Mouse (Mus musculus) testis, adult 2 months (tissue): ENCODE measurements around the gene Drg2.

Experiments
- CTCF ChIP-seq: fragments of 200-500 bp; IDR thresholded peaks from 2 replicates; pipeline ENCODE4 v1.5.1; 2012; ENCODE audit warnings: low read depth, mild to moderate bottlenecking, inconsistent platforms, low read length, moderate library complexity; ENCODE audit not compliant: control insufficient read depth, insufficient read depth, insufficient replicate concordance
- POLR2A ChIP-seq: fragments of 200-500 bp; IDR thresholded peaks from 2 replicates; pipeline ENCODE4 v1.6.1; 2012; ENCODE audit warnings: low read depth, mild to moderate bottlenecking, inconsistent platforms, low read length, moderate library complexity; ENCODE audit not compliant: control insufficient read depth

DNA sequence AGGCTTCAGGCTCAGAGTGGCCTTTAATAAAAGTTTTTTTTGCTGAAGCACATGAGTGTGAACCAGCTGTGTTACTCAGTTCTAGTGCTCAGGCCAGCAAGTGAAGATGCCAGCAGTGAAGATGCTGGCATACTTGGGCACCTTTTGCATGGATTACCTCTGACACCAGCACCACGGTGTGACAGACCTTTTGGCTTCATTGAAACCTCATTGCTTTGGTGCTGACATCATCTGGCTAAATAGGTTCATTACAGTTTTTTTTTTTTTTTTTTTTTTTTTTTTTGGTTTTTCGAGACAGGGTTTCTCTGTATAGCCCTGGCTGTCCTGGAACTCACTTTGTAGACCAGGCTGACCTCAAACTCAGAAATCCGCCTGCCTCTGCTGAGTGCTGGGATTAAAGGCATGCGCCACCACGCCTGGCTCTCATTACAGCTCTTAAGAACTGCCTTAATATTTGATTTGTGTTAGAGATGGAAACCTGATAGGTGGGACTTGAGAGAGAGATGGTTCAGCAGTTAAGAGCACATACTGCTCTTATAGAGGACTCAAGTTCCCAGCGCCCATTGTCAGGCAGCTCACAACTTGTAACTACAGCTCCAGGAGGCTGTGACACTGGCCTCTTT is 32.2 kb upstream of the Drg2 start:
- TF ChIP-seq CTCF (no peak), POLR2A (no peak)
